Mouse (Mus musculus): ENCODE measurements at regions not wholly inside any gene's neighbourhood (a gene's known extent, or its start where the extent isn't known, plus 50 kb on each side); places are given as distances from the start of the nearest gene placed in this dataset.

DNA sequence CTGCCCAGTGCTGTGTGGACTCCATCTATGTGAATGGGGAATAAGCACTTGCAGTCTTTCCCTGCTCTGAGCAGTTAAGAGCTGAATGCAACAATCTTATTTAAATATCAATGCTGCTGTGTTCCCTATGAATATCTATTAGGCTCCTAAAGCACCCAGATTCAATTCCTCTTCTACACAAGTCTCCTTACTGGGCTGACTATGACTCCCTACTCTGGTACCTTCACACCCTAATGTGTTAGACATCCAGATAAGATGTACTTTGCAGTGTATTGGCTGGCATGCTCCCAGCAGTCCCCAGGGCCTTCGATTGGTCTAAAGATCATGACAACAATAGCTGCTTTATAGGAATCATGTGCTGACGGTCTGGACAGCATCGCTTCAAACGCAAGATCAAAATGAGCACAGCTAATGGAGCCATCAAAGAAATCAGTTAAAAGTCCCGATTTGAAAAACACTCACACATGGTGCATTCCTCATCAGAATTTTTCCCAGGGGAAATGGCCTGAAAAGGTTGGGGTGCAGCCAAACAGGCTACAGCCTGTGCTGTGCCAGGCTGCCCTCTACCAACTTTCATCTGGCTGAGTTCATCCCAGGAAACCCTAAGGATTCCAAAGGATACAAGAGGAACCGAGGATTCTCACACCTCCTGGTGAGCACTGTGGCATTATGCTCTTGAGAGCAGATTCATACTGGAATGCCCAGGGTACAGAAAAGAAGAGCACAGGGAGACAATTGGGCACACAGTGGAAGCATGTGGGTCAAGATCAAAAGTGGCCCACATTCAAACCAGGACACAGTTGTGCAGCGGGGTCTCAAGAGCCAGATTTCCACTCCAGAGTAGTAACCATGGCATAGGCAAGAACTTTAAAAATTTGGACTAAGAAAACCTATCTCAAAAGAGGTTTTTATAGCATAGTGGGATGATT lies 240.7 kb upstream of the Pitrm1 start:
- 81% methylated on average over 7 of the region's 7 CpGs for WGBS
- no peak overlapping the region for H3K27ac ChIP-seq (ENCODE audit: low read length)
- H3K9me3 ChIP-seq (ENCODE audit: control insufficient read depth, low read depth, low read length), result no peaks in the 10 kb centered on the region
- H3K4me3 ChIP-seq (ENCODE audit: low read depth, low read length), result no peak overlapping the region
- ATAC-seq (ENCODE audit: insufficient number of reproducible peaks, insufficient read depth, low FRiP score, low read depth), result no peak
- H3K9ac ChIP-seq (replicated peaks; ENCODE audit: low read depth, low read length), result no peak overlapping the region
- no peaks in the 10 kb centered on the region for H3K27me3 ChIP-seq (ENCODE audit: control insufficient read depth, insufficient read depth, low read length)
- H3K4me1 ChIP-seq (ENCODE audit: control insufficient read depth, insufficient read depth, low read length), result no peaks in the 10 kb centered on the region
- no peaks in the 10 kb centered on the region for H3K36me3 ChIP-seq (ENCODE audit: control insufficient read depth, insufficient read depth, low read length)
- H3K4me2 ChIP-seq (replicated peaks; ENCODE audit: low read depth, low read length), result no peak overlapping the region

DNA sequence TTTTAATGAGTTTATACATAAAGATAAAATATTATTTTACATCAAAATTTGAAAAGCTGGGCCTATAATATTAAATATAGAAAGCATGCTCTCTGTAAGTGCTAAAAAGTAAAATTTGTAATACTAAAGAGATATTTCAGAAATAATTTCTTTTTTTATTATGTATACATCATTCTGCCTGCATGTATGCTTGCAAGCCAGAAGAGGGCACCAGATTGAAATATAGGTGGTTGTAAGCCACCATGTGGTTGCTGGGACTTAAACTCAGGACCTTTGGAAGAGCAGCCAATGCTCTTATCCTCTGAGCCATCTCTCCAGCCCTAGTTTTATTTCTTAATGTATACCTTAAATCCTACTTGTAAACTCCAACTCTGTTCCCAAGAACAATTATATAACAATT lies 231.7 kb upstream of the Pitrm1 start:
- Histone ChIP-seq H3K4me2 (replicated peaks; ENCODE audit: low read depth, low read length) (no peak overlapping the region), H3K27me3 (ENCODE audit: control insufficient read depth, insufficient read depth, low read length) (no peaks in the 10 kb centered on the region), H3K9me3 (ENCODE audit: control insufficient read depth, low read depth, low read length) (no peaks in the 10 kb centered on the region), H3K36me3 (ENCODE audit: control insufficient read depth, insufficient read depth, low read length) (no peaks in the 10 kb centered on the region), H3K4me1 (ENCODE audit: control insufficient read depth, insufficient read depth, low read length) (no peaks in the 10 kb centered on the region), H3K27ac (ENCODE audit: low read length) (no peak overlapping the region), H3K9ac (replicated peaks; ENCODE audit: low read depth, low read length) (no peak overlapping the region), H3K4me3 (ENCODE audit: low read depth, low read length) (no peak overlapping the region)
- ATAC-seq (ENCODE audit: insufficient number of reproducible peaks, insufficient read depth, low FRiP score, low read depth), result no peak

DNA sequence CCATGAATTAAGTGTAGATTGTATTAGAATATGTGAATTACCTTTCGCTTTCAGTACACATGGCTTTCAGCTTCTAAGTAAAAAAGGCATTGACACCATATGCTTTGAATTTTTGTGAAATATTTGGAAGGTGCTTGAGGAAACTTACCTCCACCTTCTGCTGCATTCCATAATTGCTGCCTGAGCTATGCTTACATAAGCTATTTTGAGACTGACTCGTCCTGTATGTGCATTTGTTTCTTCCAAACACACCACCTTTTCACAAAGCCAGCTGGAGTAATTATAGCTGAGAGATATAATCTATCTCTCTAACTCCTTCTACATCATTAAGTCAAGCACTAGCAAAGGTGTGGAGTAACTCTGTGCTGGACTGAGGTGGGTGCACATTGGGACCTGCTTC lies 224.0 kb upstream of the Pitrm1 start:
- no peaks in the 10 kb centered on the region for H3K4me1 ChIP-seq (ENCODE audit: control insufficient read depth, insufficient read depth, low read length)
- H3K27me3 ChIP-seq (ENCODE audit: control insufficient read depth, insufficient read depth, low read length), result no peaks in the 10 kb centered on the region
- ATAC-seq (ENCODE audit: insufficient number of reproducible peaks, insufficient read depth, low FRiP score, low read depth), result no peak
- no peak overlapping the region for H3K4me2 ChIP-seq (replicated peaks; ENCODE audit: low read depth, low read length)
- no peaks in the 10 kb centered on the region for H3K9me3 ChIP-seq (ENCODE audit: control insufficient read depth, low read depth, low read length)
- 69% methylated on average over 2 of the region's 2 CpGs for WGBS
- no peak overlapping the region for H3K27ac ChIP-seq (ENCODE audit: low read length)
- no peaks in the 10 kb centered on the region for H3K36me3 ChIP-seq (ENCODE audit: control insufficient read depth, insufficient read depth, low read length)
- H3K4me3 ChIP-seq (ENCODE audit: low read depth, low read length), result no peak overlapping the region
- H3K9ac ChIP-seq (replicated peaks; ENCODE audit: low read depth, low read length), result no peak overlapping the region

DNA sequence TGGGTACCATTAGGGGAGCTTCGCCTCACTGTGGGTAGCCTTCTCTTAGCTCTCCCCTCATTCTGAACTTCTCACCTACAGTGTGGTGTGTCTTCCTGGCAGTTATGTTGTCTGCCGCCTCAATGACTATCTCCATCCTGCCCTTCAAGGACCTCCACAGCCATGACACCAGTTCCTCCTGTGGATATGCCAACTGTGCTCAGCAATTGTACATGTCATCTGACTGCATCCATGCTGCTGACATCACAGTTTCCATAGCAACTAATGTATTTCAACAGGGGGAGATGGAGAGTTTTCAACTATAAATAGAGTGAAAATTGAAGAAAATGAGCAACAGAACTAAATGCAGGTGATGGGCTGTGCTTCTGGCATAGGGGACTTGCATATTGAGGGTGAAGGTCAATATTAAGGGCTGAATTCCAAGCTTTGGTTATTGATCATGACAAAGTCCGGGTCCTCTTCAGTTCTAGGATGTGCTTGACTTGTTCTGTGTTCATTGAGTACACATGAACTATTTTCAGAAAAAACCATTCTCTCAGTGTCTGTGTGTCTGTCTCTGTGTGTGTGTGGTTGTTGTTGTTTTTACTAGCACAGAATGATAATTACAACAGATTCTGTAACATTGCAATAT lies 217.5 kb upstream of the Pitrm1 start:
- ATAC-seq (ENCODE audit: insufficient number of reproducible peaks, insufficient read depth, low FRiP score, low read depth), result no peak
- Histone ChIP-seq H3K4me1 (ENCODE audit: control insufficient read depth, insufficient read depth, low read length) (no peaks in the 10 kb centered on the region), H3K27me3 (ENCODE audit: control insufficient read depth, insufficient read depth, low read length) (no peaks in the 10 kb centered on the region), H3K4me3 (ENCODE audit: low read depth, low read length) (no peak overlapping the region), H3K9me3 (ENCODE audit: control insufficient read depth, low read depth, low read length) (no peaks in the 10 kb centered on the region), H3K27ac (ENCODE audit: low read length) (no peak overlapping the region), H3K4me2 (replicated peaks; ENCODE audit: low read depth, low read length) (no peak overlapping the region), H3K36me3 (ENCODE audit: control insufficient read depth, insufficient read depth, low read length) (no peaks in the 10 kb centered on the region), H3K9ac (replicated peaks; ENCODE audit: low read depth, low read length) (no peak overlapping the region)
- 86% methylated on average over 3 of the region's 3 CpGs for WGBS

DNA sequence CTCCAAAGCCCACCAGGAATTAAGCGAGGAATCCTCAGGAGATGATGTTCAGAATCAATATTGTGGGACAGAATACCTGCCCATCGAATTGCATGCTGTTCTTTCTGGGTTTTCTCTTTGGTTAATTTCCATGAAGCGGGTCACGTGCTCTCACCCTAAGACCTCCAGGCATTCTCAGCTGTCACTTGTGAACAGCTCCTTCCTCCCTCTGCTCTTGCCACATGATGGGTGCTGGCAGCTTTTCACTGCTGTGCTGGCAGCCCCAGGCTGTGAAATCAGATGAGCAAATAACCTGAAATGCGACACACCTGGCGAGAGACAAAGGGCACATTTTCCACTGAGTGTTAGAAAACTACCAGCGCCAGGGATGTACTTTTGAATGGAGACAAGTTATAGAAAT lies 207.8 kb upstream of the Pitrm1 start:
- Histone ChIP-seq H3K9ac (replicated peaks; ENCODE audit: low read depth, low read length) (no peak overlapping the region), H3K4me3 (ENCODE audit: low read depth, low read length) (no peak overlapping the region), H3K36me3 (ENCODE audit: control insufficient read depth, insufficient read depth, low read length) (no peaks in the 10 kb centered on the region), H3K27me3 (ENCODE audit: control insufficient read depth, insufficient read depth, low read length) (no peaks in the 10 kb centered on the region), H3K27ac (ENCODE audit: low read length) (no peak overlapping the region), H3K4me2 (replicated peaks; ENCODE audit: low read depth, low read length) (no peak overlapping the region), H3K4me1 (ENCODE audit: control insufficient read depth, insufficient read depth, low read length) (no peaks in the 10 kb centered on the region), H3K9me3 (ENCODE audit: control insufficient read depth, low read depth, low read length) (no peaks in the 10 kb centered on the region)
- 74% methylated on average over 7 of the region's 7 CpGs for WGBS
- ATAC-seq (ENCODE audit: insufficient number of reproducible peaks, insufficient read depth, low FRiP score, low read depth), result no peak

DNA sequence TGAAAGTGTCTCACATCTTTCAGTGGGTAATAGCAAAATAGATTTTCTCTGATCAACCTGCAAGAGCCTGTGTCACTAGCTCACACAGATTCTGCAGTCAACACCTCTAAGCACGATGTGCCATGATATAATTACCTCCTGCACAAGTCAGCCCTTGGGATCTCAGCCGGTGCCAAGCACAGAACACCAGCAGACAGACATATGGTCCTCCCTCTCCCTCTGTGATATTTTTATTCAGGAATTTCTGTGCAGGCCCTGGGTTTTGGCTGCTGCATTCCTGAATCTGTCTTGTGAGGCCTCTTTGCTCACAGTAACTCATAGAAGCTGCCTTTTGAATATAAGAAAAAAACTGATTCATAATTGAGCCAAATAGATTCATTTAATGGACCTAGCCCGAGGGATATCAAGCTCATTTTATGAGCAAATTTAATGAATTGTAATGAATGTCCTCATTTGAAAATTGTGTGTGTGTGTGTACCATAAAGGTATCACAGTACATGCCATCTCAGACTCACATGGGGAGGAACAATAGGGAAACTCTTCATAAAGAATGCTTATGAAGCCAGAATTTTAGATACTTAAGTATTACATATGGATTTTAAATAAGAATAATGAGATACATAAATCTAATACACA lies 206.7 kb upstream of the Pitrm1 start:
- no peaks in the 10 kb centered on the region for H3K36me3 ChIP-seq (ENCODE audit: control insufficient read depth, insufficient read depth, low read length)
- no peak overlapping the region for H3K4me2 ChIP-seq (replicated peaks; ENCODE audit: low read depth, low read length)
- no peak overlapping the region for H3K27ac ChIP-seq (ENCODE audit: low read length)
- no peaks in the 10 kb centered on the region for H3K4me1 ChIP-seq (ENCODE audit: control insufficient read depth, insufficient read depth, low read length)
- no peak for ATAC-seq (ENCODE audit: insufficient number of reproducible peaks, insufficient read depth, low FRiP score, low read depth)
- H3K4me3 ChIP-seq (ENCODE audit: low read depth, low read length), result no peak overlapping the region
- H3K9me3 ChIP-seq (ENCODE audit: control insufficient read depth, low read depth, low read length), result no peaks in the 10 kb centered on the region
- no peaks in the 10 kb centered on the region for H3K27me3 ChIP-seq (ENCODE audit: control insufficient read depth, insufficient read depth, low read length)
- 76% methylated on average over 3 of the region's 3 CpGs for WGBS
- no peak overlapping the region for H3K9ac ChIP-seq (replicated peaks; ENCODE audit: low read depth, low read length)

DNA sequence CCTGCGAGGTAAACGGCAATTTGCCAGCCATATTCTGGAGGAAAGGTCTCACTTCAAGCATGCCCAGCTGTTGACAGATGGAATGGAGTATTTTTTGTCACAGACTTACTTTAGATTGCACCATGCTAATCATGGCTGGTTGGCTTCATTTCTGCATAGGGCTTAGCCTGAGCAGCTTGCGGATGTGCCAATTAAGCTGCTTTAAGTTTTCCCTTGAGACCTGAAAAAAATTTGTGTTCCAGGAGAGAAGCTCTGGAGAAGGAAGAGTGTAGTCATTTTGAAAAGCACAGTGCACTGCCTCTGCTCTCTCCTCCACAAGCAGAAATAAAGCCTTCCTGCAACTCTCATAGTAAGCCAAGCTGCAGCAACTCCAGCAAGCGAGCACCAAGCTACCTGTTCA lies 182.8 kb upstream of the Pitrm1 start:
- Histone ChIP-seq H3K4me2 (replicated peaks; ENCODE audit: low read depth, low read length) (no peak overlapping the region), H3K4me1 (ENCODE audit: control insufficient read depth, insufficient read depth, low read length) (no peaks in the 10 kb centered on the region), H3K9ac (replicated peaks; ENCODE audit: low read depth, low read length) (no peak overlapping the region), H3K4me3 (ENCODE audit: low read depth, low read length) (no peak overlapping the region), H3K27ac (ENCODE audit: low read length) (no peak overlapping the region), H3K27me3 (ENCODE audit: control insufficient read depth, insufficient read depth, low read length) (no peaks in the 10 kb centered on the region), H3K9me3 (ENCODE audit: control insufficient read depth, low read depth, low read length) (no peaks in the 10 kb centered on the region), H3K36me3 (ENCODE audit: control insufficient read depth, insufficient read depth, low read length) (no peaks in the 10 kb centered on the region)
- 91% methylated on average over 4 of the region's 4 CpGs for WGBS
- no peak for ATAC-seq (ENCODE audit: insufficient number of reproducible peaks, insufficient read depth, low FRiP score, low read depth)

DNA sequence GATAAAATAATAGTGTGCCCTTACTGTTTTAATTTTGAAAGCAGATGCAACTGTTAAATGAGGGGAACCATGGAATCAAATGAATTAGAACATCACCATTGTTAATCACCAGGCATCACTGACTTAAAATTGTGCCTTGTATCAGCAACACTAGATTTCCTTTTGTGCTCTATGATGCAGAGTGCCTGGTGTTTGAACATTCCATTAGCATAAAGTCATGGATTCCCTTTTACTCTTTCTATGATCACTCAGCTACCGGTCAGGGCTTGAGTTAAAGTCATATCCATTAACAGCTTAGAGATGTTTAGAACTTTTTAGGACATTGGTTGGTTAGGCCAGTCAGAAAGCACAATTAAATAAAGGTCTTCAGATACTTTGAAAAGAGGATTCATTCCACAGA lies 180.3 kb upstream of the Pitrm1 start:
- no peaks in the 10 kb centered on the region for H3K27me3 ChIP-seq (ENCODE audit: control insufficient read depth, insufficient read depth, low read length)
- 46% methylated on average over 1 of the region's 1 CpGs for WGBS
- H3K4me2 ChIP-seq (replicated peaks; ENCODE audit: low read depth, low read length), result no peak overlapping the region
- no peak overlapping the region for H3K4me3 ChIP-seq (ENCODE audit: low read depth, low read length)
- H3K9ac ChIP-seq (replicated peaks; ENCODE audit: low read depth, low read length), result no peak overlapping the region
- no peaks in the 10 kb centered on the region for H3K36me3 ChIP-seq (ENCODE audit: control insufficient read depth, insufficient read depth, low read length)
- ATAC-seq (ENCODE audit: insufficient number of reproducible peaks, insufficient read depth, low FRiP score, low read depth), result no peak
- no peaks in the 10 kb centered on the region for H3K9me3 ChIP-seq (ENCODE audit: control insufficient read depth, low read depth, low read length)
- no peak overlapping the region for H3K27ac ChIP-seq (ENCODE audit: low read length)
- no peaks in the 10 kb centered on the region for H3K4me1 ChIP-seq (ENCODE audit: control insufficient read depth, insufficient read depth, low read length)

Measured in stomach, embryonic 14.5 days (tissue).